Mouse (Mus musculus): Measurements from ENCODE around the gene Eps8l1.
A peak's percentile ranks its signal among the peaks of the same experiment; 100 is the strongest.

The Eps8l1 gene

GRCm38 (mm10) chr7:4478796-4479291, 18.4 kb downstream of the Eps8l1 start:
- no peak for DNase-seq

DNA sequence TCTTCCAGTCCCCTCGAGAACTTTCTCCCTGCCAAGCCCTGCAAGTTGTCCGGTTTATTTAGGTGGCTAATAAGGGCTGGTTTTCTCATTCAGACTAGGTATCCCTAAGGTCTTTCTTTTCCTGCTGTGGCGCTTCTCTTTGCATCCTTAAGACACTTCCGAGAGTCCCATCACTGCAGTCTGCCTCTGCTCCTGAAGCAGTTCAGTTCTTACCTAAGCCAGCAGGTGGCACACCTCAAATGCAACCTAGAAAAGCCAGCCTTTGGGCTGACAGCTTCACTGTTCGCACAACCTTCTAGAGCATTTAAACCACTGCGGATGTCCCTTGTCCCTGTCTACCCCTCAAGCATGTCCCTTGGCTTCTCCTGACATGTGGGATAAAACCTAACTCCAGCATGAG, 19.2 kb downstream of the Eps8l1 start:
- peak; percentile 48 for DNase-seq

- DNase-seq: no peak
Observed at GRCm38 (mm10) chr7:4482281-4482680, 21.8 kb downstream of the Eps8l1 start.

- no peak for DNase-seq
Observed at GRCm38 (mm10) chr7:4491308-4491707, 30.8 kb downstream of the Eps8l1 start.

DNA sequence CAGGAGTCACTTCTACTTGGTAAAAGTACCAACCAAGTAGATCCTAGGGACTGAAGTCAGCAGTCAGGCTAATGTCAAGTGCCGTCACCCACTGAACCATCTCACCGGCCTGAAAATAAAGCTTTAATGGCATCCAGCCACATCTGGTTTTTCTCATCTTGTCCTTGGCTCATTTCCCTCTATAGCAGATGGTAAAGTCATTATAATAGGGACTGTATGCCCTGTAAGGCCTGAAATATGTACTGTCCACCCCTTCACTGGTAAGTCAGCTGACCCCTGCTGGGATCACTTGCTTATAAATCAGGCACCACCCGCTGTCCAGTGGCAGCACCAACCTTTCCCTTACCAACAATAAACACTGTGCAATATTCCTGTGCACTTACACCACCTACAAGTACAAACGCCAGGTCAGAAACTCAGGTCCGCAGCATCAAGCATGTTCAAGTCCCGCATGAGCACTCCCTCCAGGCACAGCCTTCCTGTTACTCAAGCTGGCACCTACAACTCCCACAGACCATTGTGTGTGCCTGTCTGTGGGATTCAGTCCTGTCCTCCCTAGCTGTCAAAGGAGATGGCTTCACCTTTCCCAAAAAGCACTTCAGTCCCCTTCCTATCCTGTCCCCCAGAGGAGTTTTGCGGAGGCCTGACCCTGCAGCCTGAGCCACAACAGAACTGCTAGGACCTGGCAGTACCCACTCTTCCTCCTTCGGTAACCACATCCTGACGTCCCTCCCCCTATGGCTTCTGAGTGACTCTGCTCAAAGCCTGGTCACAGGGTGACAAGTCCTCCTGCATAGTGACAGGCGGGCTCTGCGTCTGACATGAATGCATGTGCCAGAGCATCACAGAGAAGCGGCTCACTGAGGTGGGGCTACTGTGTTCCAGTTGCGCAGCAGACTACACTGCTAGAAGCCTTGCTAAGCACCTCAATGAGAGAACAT, 32.1 kb downstream of the Eps8l1 start:
- DNase-seq: no peak

- DNase-seq: no peak
Observed at GRCm38 (mm10) chr7:4493991-4494390, 33.5 kb downstream of the Eps8l1 start.

DNA sequence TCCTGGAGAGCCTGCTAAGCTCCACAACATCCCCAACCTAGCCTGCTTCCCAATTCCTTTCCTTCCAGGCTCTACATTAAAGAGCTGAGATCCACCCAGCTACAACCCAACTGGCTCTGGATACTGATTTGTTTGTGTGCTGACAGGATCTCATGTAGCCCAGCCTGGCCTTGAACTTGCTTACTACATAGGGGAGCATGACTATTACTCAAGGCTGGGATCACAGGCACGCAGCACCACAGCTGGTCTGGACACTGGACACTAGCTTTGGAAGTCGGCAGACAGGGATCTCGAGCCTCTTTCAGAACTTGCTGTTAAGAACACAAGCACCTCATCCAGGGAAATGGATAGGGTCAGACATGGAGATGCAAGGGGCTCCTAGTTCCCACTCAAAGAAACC, 36.0 kb downstream of the Eps8l1 start:
- DNase-seq: no peak

- DNase-seq: no peak
Observed at GRCm38 (mm10) chr7:4497271-4497903, 36.9 kb downstream of the Eps8l1 start.

DNA sequence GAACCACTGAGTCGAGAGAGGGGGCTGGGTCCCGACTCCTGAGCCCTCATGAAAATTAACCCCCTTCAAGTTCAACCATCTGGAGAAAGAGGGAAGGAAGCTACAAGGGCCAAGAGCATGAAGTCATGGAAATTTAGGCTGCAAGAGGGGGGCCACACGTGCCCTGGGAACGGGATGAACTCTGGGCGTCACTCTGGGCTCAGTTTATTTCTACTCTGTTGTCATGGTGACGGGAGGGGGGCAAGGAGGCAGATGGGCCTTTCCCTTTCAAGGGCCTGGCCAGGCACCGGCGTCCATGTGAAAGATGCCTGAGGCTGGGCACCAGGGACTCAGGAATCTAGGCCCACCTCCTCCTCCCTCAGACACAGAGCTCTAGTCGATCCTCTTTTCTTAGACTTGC, 37.8 kb downstream of the Eps8l1 start:
- peak; percentile 50 for DNase-seq

- DNase-seq: no peak
Observed at GRCm38 (mm10) chr7:4499034-4499433, 38.6 kb downstream of the Eps8l1 start.

DNA sequence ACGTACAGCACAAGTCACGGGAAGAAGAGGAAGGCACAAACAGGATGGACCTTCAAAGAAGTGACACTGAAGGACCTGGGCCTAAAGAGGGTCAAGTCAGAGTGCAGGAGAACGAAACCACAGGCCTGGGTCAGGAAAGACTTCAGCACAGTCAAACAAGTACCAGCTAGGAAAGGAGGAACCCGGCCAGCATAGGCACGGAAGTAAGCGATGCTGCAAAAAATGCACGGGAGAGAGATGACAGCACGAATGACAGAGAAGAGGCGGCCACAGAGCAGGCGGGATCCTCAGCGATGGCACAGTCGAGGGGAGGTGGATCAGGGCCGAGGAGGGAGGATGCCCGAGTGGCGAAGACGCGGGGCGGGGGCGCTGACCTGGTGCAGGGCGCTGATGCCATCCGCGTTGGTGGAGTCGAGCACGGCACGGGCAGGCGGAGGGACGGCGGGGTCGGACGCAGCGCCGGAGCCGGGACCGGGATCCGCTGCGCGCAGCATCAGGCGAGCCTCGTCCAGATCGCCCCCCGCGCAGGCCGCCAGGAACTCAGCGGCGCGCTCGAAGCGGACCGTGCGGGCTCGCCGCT, 40.5 kb downstream of the Eps8l1 start:
- DNase-seq: peak; percentile 32

- peak; percentile 95 for DNase-seq
Observed at GRCm38 (mm10) chr7:4501558-4502397, 41.3 kb downstream of the Eps8l1 start, which contains the start of gene Ppp1r12c. Ppp1r12c (minus strand) TSS chr7:4501680.

DNA sequence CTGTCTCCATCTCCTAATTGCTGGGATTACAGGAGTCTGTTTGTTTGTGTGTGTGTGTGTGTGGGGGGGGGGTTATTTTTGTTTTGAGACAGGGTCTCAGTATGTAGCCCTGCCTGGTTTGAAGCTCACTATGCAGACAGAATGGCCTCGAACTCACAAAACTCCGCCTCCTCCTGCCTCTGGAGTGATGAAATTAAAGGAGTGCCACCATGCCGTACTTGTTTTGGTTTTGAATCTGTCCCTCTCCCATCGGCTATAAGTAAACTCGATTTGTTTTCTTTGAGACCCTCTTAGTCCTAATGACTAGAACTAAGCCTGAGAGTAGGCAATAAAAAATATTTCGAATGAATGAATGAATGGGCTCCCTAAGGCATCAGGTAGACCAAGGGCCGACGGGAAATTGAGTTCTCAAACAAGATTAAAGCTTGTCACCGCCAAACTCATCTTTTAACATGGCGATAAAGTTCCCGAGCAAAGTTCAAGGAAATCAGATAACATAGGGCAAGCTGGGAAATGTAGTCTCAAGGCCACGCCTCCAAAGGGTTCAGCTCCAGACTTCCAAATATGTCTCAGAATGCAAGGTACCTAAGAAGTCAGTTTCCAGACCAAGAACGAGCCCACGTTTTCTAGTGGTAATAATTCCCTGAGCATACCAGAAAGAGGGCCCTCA, 42.1 kb downstream of the Eps8l1 start:
- peak; percentile 81 for DNase-seq

GRCm38 (mm10) chr7:4503100-4503499, 42.6 kb downstream of the Eps8l1 start:
- DNase-seq: no peak

GRCm38 (mm10) chr7:4503858-4504257, 43.4 kb downstream of the Eps8l1 start:
- DNase-seq: no peak

DNA sequence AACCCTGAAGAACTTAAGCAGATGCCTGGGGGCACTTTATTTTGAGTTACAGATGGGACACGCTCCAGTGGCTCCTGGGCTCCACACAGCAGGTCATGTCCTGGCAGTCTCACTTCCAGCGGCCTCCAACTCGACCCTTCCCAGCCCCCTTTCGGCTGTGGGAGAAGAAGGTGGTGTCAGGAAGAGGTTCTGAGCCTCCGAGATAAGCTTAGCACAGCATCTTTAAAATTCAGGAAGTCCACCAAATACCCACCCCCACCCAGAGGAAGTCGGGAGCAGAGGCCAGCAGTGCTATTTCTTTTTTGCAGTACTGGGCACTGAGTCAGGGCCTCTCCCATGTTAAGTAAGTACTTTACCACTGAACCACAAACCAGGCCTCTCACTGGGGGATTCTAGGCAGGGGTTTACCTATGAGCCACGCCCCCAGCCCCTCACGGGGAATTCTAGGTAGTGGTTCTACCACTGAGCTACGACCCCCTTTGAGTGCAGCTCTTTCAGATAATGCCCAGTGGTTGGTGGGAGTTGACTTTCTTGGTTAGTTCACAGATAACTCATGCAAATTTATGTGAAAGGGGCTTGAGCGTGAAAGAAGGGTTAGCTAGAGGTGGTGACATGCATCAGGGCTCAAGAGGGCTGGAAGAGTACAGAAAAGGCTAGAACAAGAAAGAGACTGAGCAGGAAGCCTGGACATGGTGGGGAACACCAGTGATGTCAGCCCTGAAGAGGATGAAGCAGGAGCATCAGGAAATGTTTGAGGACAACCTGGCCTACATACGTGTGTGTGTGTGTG, 44.4 kb downstream of the Eps8l1 start:
- no peak for DNase-seq

GRCm38 (mm10) chr7:4507220-4507619, 46.7 kb downstream of the Eps8l1 start:
- no peak for DNase-seq

DNA sequence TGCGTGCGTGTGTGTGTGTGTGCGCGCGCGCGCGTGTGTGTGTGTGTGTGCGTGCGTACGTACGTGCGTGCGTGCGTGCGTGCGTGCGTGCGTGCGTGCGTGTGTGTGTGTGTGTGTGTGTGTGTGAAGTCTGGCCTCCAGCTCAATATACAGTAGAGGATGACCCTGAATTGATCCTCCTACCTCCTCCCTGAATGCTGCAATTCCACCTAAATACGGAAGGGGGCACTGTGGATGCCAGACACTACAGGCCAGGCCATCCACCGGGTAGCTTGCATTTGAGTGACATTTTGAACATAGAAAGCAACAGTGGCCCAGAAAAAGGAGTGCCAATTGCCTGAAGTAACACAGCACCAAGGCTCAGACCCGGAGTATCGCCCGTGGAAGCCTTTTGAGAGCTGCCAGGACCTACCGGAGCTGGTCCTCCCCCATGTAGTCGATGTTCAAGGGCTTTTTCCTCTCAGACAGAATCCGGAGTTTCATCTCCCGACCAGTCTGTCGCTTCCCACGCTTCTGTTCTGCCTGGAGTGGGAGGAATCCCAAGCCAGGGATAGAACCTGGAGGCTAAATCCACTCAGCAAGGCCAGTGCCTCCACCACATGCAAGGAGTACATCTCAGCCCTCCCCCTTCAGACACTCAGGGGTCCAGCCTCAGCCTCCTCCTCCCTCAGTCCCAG, 47.7 kb downstream of the Eps8l1 start:
- DNase-seq: no peak

- DNase-seq: no peak
Observed at GRCm38 (mm10) chr7:4508739-4509116, 48.3 kb downstream of the Eps8l1 start.

DNA sequence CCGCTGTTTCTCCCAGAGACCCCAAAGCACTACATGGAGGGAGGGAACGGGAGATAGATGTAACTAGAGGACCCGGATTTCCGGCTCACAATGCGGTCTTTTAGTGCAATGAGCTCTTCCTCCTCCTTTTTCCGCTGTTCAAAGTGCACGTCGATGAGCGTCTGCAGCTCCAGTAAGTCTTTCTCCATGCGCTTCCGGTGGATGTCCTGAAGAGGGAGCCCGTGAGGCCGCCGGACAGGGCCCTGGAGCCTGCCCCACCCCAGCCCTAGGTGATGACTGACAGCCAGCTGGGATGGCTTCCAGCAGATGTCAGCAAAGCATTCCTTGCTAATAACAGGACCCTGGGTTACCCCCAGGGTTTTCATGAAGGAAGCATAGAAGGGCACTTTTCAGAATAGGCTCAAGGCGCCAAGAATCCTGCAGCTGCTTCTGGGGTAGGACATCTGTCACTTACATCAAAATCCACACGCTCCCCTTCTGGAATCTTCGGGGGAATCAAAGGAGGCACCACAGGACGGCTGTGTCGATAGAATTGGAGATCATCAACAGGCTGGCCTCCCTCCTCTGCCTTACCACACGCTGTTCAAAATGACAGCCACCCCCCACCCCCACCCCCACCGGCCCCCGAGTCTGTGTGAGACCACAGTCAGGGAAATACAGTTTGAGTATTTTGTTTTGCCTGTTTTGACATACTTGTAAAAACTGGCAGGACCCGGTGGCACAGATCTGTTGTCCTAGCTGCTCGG, 49.6 kb downstream of the Eps8l1 start:
- DNase-seq: peak; percentile 85

Data from kidney, adult 9 months (tissue).